Mouse (Mus musculus): ENCODE measurements around the gene Ube2r2. TPM values are rescaled to one million over a fixed set of nuclear protein-coding genes. Genes with fewer than 3 reads are reported as not detected.

Gene Ube2r2
- polyA plus RNA-seq, 1 experiment from 2014 or later, result 54.7 TPM

- Histone ChIP-seq H3K27ac (ENCODE audit: low read length) (peak overlapping the region; percentile 66), H3K4me2 (ENCODE audit: low read depth, low read length) (peak overlapping the region; percentile 84), H3K36me3 (ENCODE audit: control insufficient read depth, insufficient read depth, low read length) (no peaks in the 10 kb centered on the region), H3K4me1 (ENCODE audit: control insufficient read depth, insufficient read depth, low read length) (peaks cover 13% of the 10 kb centered on the region; the same call in 1 of the 2 replicates), H3K27me3 (ENCODE audit: control insufficient read depth, insufficient read depth, low read length) (0 out of 2 replicates have a peak, but pooled peaks cover 4% of the 10 kb centered on the region), H3K4me3 (replicated peaks; ENCODE audit: low read length) (peak overlapping the region; percentile 49), H3K9me3 (replicated peaks; ENCODE audit: control insufficient read depth, low read length) (no peaks in the 10 kb centered on the region), H3K9ac (ENCODE audit: low read length) (peak overlapping the region; percentile 72)
- peak; percentile 15; the same call in 1 of the 2 replicates for ATAC-seq (ENCODE audit: insufficient read depth, low FRiP score)
- 41% methylated on average over 8 of the region's 8 CpGs for WGBS
Measured at GRCm38 (mm10) chr4:41096169-41096568, 39.4 kb upstream of the Ube2r2 start.

- no peaks in the 10 kb centered on the region for H3K36me3 ChIP-seq (ENCODE audit: control insufficient read depth, insufficient read depth, low read length)
- H3K9ac ChIP-seq (ENCODE audit: low read length), result peak overlapping the region; percentile 72
- ATAC-seq (ENCODE audit: insufficient read depth, low FRiP score), result no peak
- WGBS, result 63% methylated on average over 5 of the region's 5 CpGs
- peak overlapping the region; percentile 84 for H3K4me2 ChIP-seq (ENCODE audit: low read depth, low read length)
- peaks cover 13% of the 10 kb centered on the region; the same call in 1 of the 2 replicates for H3K4me1 ChIP-seq (ENCODE audit: control insufficient read depth, insufficient read depth, low read length)
- H3K27ac ChIP-seq (ENCODE audit: low read length), result peak overlapping the region; percentile 66
- peak overlapping the region; percentile 49 for H3K4me3 ChIP-seq (replicated peaks; ENCODE audit: low read length)
- H3K9me3 ChIP-seq (replicated peaks; ENCODE audit: control insufficient read depth, low read length), result no peaks in the 10 kb centered on the region
- 0 out of 2 replicates have a peak, but pooled peaks cover 4% of the 10 kb centered on the region for H3K27me3 ChIP-seq (ENCODE audit: control insufficient read depth, insufficient read depth, low read length)
Measured at GRCm38 (mm10) chr4:41096794-41097193, 38.7 kb upstream of the Ube2r2 start.

GRCm38 (mm10) chr4:41097381-41097780, 38.2 kb upstream of the Ube2r2 start:
- Histone ChIP-seq H3K36me3 (ENCODE audit: control insufficient read depth, insufficient read depth, low read length) (no peaks in the 10 kb centered on the region), H3K27ac (ENCODE audit: low read length) (peak overlapping the region; percentile 66), H3K9ac (ENCODE audit: low read length) (peak overlapping the region; percentile 72), H3K4me2 (ENCODE audit: low read depth, low read length) (peak overlapping the region; percentile 84), H3K4me1 (ENCODE audit: control insufficient read depth, insufficient read depth, low read length) (peaks cover 13% of the 10 kb centered on the region; the same call in 1 of the 2 replicates), H3K9me3 (replicated peaks; ENCODE audit: control insufficient read depth, low read length) (no peaks in the 10 kb centered on the region), H3K4me3 (replicated peaks; ENCODE audit: low read length) (peak overlapping the region; percentile 49), H3K27me3 (ENCODE audit: control insufficient read depth, insufficient read depth, low read length) (0 out of 2 replicates have a peak, but pooled peaks cover 4% of the 10 kb centered on the region)
- WGBS, result 53% methylated on average over 13 of the region's 13 CpGs
- no peak for ATAC-seq (ENCODE audit: insufficient read depth, low FRiP score)

- Histone ChIP-seq H3K36me3 (ENCODE audit: control insufficient read depth, insufficient read depth, low read length) (no peaks in the 10 kb centered on the region), H3K27me3 (ENCODE audit: control insufficient read depth, insufficient read depth, low read length) (0 out of 2 replicates have a peak, but pooled peaks cover 4% of the 10 kb centered on the region), H3K9me3 (replicated peaks; ENCODE audit: control insufficient read depth, low read length) (no peaks in the 10 kb centered on the region), H3K9ac (ENCODE audit: low read length) (peak within 1 kb of the TSS; percentile 72), H3K4me1 (ENCODE audit: control insufficient read depth, insufficient read depth, low read length) (peaks cover 13% of the 10 kb centered on the region; the same call in 1 of the 2 replicates), H3K4me3 (replicated peaks; ENCODE audit: low read length) (peak within 1 kb of the TSS; percentile 49), H3K27ac (ENCODE audit: low read length) (peak within 1 kb of the TSS; percentile 66), H3K4me2 (ENCODE audit: low read depth, low read length) (peak within 1 kb of the TSS; percentile 84)
- WGBS, result under 1% methylated on average over 42 of the region's 42 CpGs
- ATAC-seq (ENCODE audit: insufficient read depth, low FRiP score), result peak; percentile 36; the same call in 1 of the 2 replicates
Measured at GRCm38 (mm10) chr4:41097871-41098576, 37.5 kb upstream of the Ube2r2 start, which contains the start of gene Aqp3. TSS of gene Aqp3 (minus strand) at chr4:41098183.

GRCm38 (mm10) chr4:41098577-41098951, 37.0 kb upstream of the Ube2r2 start:
- ATAC-seq (ENCODE audit: insufficient read depth, low FRiP score), result no peak
- Histone ChIP-seq H3K9me3 (replicated peaks; ENCODE audit: control insufficient read depth, low read length) (no peaks in the 10 kb centered on the region), H3K27ac (ENCODE audit: low read length) (no peak overlapping the region), H3K4me1 (ENCODE audit: control insufficient read depth, insufficient read depth, low read length) (peaks cover 13% of the 10 kb centered on the region; the same call in 1 of the 2 replicates), H3K4me3 (replicated peaks; ENCODE audit: low read length) (peak overlapping the region; percentile 49), H3K27me3 (ENCODE audit: control insufficient read depth, insufficient read depth, low read length) (0 out of 2 replicates have a peak, but pooled peaks cover 4% of the 10 kb centered on the region), H3K9ac (ENCODE audit: low read length) (peak overlapping the region; percentile 72), H3K36me3 (ENCODE audit: control insufficient read depth, insufficient read depth, low read length) (no peaks in the 10 kb centered on the region), H3K4me2 (ENCODE audit: low read depth, low read length) (peak overlapping the region; percentile 84)
- whole genome bisulfite sequencing, result 18% methylated on average over 11 of the region's 11 CpGs

GRCm38 (mm10) chr4:41100986-41101385, 34.6 kb upstream of the Ube2r2 start:
- H3K27me3 ChIP-seq (ENCODE audit: control insufficient read depth, insufficient read depth, low read length), result 0 out of 2 replicates have a peak, but pooled peaks cover 4% of the 10 kb centered on the region
- H3K9me3 ChIP-seq (replicated peaks; ENCODE audit: control insufficient read depth, low read length), result no peaks in the 10 kb centered on the region
- no peak overlapping the region for H3K4me3 ChIP-seq (replicated peaks; ENCODE audit: low read length)
- ATAC-seq (ENCODE audit: insufficient read depth, low FRiP score), result no peak
- no peak overlapping the region for H3K27ac ChIP-seq (ENCODE audit: low read length)
- H3K36me3 ChIP-seq (ENCODE audit: control insufficient read depth, insufficient read depth, low read length), result no peaks in the 10 kb centered on the region
- 70% methylated on average over 1 of the region's 1 CpGs for WGBS
- H3K9ac ChIP-seq (ENCODE audit: low read length), result no peak overlapping the region
- no peak overlapping the region for H3K4me2 ChIP-seq (ENCODE audit: low read depth, low read length)
- peaks cover 13% of the 10 kb centered on the region; the same call in 1 of the 2 replicates for H3K4me1 ChIP-seq (ENCODE audit: control insufficient read depth, insufficient read depth, low read length)

GRCm38 (mm10) chr4:41102901-41103300, 32.6 kb upstream of the Ube2r2 start:
- no peak for ATAC-seq (ENCODE audit: insufficient read depth, low FRiP score)
- peaks cover 17% of the 10 kb centered on the region; the same call in 1 of the 2 replicates for H3K4me1 ChIP-seq (ENCODE audit: control insufficient read depth, insufficient read depth, low read length)
- 0 out of 2 replicates have a peak, but pooled peaks cover 4% of the 10 kb centered on the region for H3K27me3 ChIP-seq (ENCODE audit: control insufficient read depth, insufficient read depth, low read length)
- no peaks in the 10 kb centered on the region for H3K9me3 ChIP-seq (replicated peaks; ENCODE audit: control insufficient read depth, low read length)
- H3K36me3 ChIP-seq (ENCODE audit: control insufficient read depth, insufficient read depth, low read length), result no peaks in the 10 kb centered on the region
- no peak overlapping the region for H3K27ac ChIP-seq (ENCODE audit: low read length)
- H3K4me2 ChIP-seq (ENCODE audit: low read depth, low read length), result no peak overlapping the region
- H3K9ac ChIP-seq (ENCODE audit: low read length), result no peak overlapping the region
- no peak overlapping the region for H3K4me3 ChIP-seq (replicated peaks; ENCODE audit: low read length)

GRCm38 (mm10) chr4:41107440-41107839, 28.1 kb upstream of the Ube2r2 start:
- H3K4me3 ChIP-seq (replicated peaks; ENCODE audit: low read length), result no peak overlapping the region
- H3K36me3 ChIP-seq (ENCODE audit: control insufficient read depth, insufficient read depth, low read length), result no peaks in the 10 kb centered on the region
- H3K27ac ChIP-seq (ENCODE audit: low read length), result no peak overlapping the region
- H3K4me1 ChIP-seq (ENCODE audit: control insufficient read depth, insufficient read depth, low read length), result peaks cover 12% of the 10 kb centered on the region; the same call in 1 of the 2 replicates
- no peaks in the 10 kb centered on the region for H3K27me3 ChIP-seq (ENCODE audit: control insufficient read depth, insufficient read depth, low read length)
- H3K9me3 ChIP-seq (replicated peaks; ENCODE audit: control insufficient read depth, low read length), result no peaks in the 10 kb centered on the region
- ATAC-seq (ENCODE audit: insufficient read depth, low FRiP score), result 0 out of 2 replicates have a peak, but pooled peaks have one; percentile 34
- 50% methylated on average over 4 of the region's 4 CpGs for WGBS
- H3K4me2 ChIP-seq (ENCODE audit: low read depth, low read length), result no peak overlapping the region
- no peak overlapping the region for H3K9ac ChIP-seq (ENCODE audit: low read length)
